Mouse (Mus musculus): ENCODE measurements around the gene Aak1.
"Not testable (repeated sequence)": the region's sequence is repeated elsewhere in the genome, so short reads cannot be mapped to it uniquely, and the experiment has no call there.

The Aak1 gene

DNA sequence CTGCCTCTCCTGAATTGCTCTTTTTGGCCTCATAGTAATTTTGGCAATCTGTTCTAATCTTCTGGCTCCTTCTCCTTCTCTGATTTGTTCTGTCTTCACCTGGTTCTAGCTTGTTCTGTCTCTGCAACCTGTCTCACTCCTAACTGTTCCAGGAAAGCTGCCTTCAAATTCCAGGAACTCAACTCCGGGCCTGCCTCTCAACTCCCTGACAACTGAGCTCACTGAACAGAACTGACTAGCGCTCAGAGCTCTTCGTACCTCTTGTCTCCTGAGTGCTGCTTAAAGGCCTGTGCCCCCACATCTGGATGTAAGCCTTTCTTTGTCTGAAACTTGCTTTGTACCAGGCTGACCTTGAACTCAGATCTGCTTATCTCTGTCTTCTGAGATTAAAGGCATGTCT is 183.1 kb downstream of the Aak1 start:
- no peak for DNase-seq

DNA sequence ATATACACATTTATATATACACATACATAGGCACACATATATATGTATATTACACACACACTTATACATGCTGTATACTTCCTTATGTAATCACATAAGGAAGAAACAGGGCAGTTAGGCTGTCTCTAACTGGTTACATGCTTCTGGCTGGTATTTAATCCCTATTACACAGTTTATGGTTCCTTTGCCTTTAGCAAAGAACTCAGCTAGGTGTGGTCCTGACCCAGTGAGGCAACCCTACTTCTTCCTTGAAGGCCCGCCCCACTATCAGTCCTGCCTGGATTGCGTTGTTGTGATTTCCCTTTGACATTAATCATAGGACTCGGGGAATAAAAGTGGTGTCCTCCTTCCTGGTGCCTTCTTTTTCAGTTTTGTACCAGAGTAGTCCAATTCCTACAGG is 185.1 kb downstream of the Aak1 start:
- no peak for DNase-seq

DNA sequence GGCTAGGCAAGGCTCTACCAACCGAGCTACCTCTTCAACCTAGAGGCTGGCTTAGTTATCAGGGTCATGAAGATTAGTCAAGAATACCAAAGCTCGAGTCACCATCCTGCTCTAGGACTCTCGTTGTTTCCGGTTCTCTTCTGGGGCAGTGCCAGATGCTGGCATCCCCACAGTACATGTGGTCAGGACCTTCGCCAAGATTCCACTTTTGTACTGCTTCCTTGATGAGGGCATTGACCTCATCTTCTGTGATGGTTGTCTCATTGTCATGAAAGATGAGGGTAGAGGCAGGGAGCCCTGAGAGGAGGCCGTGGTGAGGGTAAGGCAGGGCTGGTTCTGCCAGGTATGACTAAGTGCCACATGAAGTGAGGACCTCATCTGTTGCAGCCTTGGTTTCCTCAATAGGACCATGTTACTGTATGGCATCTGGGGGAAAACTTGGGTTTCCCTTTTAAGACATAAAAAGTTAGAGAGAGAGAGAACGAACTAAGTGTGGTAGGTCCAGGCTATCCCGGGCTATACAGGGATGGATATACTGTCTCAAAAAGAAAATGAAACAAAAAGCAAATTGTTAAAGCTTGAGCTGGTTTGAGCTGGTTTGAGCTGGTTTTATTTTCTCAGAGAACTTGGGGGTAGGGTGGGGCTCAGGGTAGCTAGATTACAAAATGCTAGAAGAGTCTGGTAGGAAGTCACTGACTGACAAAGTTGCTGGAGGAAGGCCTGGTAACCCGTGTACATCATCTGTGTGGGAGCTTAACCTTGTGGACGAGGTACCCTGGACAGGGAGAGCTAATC is 188.7 kb downstream of the Aak1 start:
- peak; percentile 34 for DNase-seq

DNA sequence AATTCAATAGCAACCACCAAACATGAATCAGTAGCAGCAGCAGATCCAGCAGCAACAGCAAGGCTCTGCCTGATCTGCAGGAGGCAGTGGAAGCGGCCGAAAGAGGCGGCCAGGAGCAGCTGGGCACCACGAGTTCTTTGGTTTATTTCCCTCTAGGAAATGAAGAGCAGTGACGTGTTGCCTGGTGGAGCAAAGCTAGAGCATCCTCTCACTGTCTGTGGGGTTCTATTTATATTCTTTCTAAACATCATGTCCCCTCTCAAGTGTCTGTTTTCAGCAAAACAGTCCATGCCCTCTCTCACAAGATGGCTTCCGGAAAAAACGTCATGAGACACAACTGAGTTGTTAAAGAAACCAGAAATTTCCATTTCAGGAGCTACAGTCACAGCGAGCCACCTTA is 189.8 kb downstream of the Aak1 start:
- no peak for DNase-seq

DNA sequence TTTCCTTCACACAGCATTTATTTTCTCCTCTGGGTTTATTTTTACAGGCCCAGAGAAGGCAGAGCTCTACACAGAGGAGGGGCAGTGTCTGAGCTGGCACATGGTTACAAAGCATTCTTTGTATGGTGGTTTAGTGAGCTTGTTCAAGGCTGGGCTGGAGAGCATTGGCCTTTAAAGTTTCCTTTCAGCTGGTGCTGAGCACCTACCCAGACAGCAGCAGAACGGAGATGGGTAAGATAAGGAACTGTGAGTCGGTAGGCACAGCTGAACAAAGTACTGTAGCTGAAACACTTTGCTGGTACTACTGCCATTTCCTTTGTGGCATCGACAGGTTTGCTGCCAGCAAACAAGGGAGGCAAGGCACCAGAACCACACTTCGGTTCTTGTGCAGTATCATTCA is 191.7 kb downstream of the Aak1 start:
- no peak for DNase-seq

DNA sequence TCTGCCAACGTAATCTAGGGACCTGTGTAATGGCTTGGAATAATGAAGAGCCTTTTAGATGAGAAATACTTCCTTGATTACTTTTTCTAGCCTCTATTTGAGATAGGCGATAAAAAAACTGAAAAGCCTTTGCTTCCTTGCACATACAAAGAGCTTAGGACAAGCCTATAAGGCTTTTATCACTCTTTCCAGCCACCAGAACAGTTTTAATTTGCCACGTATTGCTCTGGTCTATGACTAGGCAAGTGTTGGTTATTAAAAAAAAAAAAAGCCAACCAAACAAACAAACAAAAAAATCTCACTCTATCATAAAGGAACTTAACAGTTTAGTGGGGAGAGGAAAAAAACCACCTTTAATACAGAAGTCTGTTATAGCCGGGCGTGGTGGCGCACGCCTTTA is 192.1 kb downstream of the Aak1 start:
- no peak for DNase-seq

DNA sequence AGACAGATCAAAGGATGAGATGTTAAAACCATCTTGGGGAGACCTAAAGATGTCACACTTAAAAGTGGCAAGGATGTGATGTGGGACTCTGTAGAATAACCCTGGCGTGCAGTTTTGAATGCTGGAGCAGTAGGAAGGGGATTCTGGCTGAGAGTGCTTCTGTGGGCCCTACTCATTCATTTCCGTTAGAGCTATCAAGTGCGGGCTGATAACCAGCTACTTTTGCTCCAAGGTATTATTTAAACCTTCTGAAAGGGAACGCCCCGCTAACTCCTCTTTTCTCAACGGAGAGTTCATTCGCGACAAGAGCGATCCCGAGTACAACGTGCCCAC is 192.7 kb downstream of the Aak1 start:
- DNase-seq = no peak

DNA sequence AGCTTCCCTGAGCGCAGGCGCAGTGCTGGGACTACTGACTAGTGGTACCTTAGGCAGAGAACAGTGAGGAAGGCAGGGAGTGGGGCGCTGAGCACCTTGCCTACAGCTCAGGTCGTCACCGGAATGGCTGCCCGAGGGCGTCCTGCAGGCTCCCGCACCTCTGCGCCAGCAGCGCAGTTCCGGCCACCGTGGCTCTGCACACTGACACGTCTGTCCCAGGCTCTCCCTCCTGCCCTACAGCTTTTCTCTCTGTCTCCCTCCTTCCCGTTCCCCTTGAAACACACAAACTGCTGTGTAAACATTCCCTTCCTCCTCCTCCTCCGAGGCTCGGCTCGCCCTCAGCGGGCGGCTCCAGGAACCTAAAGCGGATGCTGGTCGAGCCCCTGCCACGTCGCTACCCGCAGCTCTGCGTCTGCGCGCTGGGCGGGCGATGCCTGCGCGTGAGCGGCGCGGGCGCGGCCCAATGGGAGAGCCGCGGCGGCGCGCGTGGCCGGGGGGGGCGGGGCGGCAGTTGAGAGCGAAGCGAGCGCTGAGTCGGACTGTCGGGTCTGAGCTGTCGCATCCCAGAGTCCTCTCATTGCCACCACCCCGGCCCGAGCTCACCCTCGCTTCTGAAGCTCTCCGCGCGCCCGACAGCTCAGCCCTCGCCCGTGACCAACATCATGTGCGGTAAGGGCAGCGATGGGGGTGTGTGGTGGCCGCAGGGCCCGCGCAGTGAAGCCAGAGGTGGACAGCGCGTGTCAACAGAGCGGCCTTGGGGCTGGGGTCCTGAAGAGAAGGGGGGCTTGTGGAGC is 193.2 kb downstream of the Aak1 start, which contains the start of gene Gfpt1:
Gene Gfpt1, plus strand, starts transcription at position 510 of the 794 bp plus-strand sequence.
- DNase-seq = peak; percentile 94

DNA sequence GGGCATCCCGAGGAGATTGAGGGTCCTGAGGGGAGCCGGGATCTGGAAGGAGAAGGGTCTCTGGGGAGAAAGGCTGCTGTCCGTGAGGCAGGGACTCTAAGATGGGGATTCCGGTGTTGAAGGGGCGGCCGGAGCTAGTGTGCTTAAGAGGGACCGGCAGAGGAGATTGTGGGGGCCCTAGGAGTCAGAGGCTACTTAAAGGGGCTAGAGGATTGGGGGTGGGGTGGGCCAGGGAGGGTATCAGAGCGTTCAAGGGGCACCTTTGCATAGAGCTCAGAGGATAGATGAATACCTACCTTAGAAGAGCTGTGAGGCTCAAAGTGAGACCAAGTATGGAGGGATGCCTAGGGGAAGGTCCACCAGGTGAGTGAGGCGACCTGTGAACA is 193.8 kb downstream of the Aak1 start:
- DNase-seq = no peak

DNA sequence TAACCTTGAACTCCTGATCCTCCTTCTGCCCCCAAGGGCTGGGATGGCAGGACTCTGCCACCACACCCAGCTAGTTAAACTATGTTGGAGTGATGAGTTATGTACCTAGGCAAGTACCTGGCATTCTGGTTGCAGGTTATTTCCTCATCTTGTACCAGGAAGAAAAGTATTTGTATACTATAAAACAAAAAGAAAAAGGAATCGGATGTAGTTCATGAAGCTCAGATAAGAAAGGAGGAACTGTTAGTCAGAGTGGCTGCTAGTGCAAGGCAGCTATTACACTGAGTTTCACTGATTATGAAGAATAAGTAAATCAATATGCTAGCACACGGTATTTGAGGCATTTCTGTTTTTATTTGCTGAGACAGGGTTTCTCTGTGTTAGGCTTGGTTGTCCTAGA is 195.6 kb downstream of the Aak1 start:
- no peak for DNase-seq

DNA sequence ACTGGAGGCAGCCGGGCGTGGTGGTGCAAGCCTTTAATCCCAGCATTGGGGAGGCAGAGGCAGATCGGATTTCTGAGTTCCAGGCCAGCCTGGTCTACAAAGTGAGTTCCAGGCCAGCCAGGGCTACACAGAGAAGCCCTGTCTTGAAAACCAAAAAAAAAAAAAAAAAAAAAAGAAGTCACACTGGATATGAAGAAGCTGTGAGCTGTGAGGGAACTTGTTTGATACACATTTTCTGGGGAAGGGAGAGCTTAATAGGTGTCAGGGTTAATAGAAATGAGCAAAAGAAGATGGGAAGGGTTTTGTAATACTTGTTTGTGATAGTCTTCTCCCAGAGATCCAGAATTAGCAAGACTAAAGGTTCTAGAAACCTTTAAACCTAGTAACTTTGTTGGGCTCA is 196.2 kb downstream of the Aak1 start:
- no peak for DNase-seq

DNA sequence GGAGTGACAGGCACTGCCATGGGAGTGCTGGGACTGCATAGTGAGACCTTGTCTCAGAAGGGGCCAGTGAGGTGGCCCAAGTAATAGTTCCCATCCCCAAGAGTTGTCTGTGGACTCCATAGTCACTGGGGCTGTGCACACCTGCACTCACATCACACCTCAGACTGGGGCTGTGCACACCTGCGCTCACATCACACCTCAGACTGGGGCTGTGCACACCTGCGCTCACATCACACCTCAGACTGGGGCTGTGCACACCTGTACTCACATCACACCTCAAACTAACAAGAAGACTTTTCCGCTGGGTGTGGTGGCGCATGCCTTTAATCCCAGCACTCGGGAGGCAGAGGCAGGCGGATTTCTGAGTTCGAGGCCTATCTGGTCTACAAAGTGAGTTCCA is 199.4 kb downstream of the Aak1 start:
- DNase-seq = not testable (repeated sequence)

DNA sequence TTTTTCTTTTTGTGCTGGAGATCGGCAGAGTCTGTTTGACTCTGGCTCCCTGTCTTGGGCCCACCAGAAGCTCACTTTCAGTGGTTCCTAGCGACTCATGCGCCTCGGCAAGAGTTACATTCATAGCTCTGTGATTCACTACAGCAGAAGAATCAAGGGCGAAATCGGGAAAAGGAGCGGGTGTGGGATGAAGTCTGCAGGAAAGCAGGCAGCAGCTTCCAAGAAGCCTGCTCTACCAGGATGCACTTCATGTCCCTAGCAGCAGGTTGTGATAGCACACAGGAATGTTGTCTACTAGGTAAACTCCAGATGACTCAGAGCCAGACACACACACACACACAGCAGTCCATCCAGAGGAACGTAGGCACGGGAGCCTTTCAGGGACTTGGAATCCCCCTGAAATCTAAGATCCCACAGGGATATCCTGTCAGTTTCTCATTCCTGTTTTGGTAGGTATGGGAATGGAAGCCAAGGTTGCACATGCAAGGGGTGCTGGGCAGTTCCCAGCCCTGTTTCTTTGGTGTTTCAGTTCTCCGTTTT is 202.6 kb downstream of the Aak1 start:
- DNase-seq = no peak
